In the genomic region with DNA sequence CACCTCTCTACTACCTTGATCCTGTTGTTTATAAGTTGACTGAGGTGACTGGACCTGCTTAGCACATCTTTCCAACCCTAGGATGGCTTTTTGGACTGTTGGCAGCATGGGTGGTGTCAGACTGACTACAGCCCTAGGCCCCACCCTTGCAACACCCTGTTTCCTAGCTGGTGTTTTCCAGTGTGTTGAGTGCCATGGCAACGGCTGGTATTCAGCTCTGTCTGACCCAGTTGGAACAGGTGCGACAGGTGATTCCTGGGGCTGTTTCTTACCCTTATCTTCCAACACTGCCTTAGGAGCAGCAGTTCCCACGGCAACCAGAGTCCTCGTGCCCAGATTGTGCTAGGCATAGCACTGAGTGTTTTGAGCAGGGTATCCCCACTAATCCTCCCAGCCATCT, we compare ENCODE assay signal across 9 mouse cellular contexts. TPM values are rescaled to one million over a fixed set of nuclear protein-coding genes. Genes with fewer than 3 reads are reported as not detected.
DNase-seq lines count a peak whose midpoint lies in the region; ATAC-seq lines count a peak whose summit lies in the region.
"Had no signal": no experiment of that assay in that cellular context is flagged by ENCODE, and none has a peak within 500 bp of the region (broad histone marks: within the 10 kb centered on the region; RNA-seq: fewer than 3 reads in every experiment).

No protein-coding gene starts in this region.

- H3K4me3 ChIP-seq in embryonic facial prominence, embryonic 10.5 days: peak overlapping the region; percentile 80
- H3K4me3 ChIP-seq in hindbrain, embryonic 12.5 days: no peak overlapping the region
- no peak overlapping the region for H3K4me3 ChIP-seq in midbrain, embryonic 12.5 days

- peaks cover 10% of the 10 kb centered on the region for H3K36me3 ChIP-seq in embryonic facial prominence, embryonic 10.5 days (replicated peaks)
- no peaks in the 10 kb centered on the region for H3K36me3 ChIP-seq in hindbrain, embryonic 12.5 days
- H3K36me3 ChIP-seq in midbrain, embryonic 12.5 days: no peaks in the 10 kb centered on the region

- H3K4me2 ChIP-seq in hindbrain, embryonic 12.5 days (replicated peaks): peak overlapping the region; percentile 64
- H3K4me2 ChIP-seq in midbrain, embryonic 12.5 days (replicated peaks): peak overlapping the region; percentile 76

- DNase-seq in kidney, adult 11 months: peak; percentile 47
- DNase-seq in kidney, postnatal 4 days: no peak
- no peak for DNase-seq in embryonic facial prominence, embryonic 10.5 days (ENCODE audit: low spot score)
- no peak for DNase-seq in adrenal gland, postnatal 10 days
- no peak for DNase-seq in adrenal gland, adult 2 months
- DNase-seq in spleen, postnatal 36 days (ENCODE audit: low spot score in 2 of 2): no peak

- no peaks in the 10 kb centered on the region for H3K27me3 ChIP-seq in embryonic facial prominence, embryonic 10.5 days (replicated peaks; ENCODE audit: low read depth, poor library complexity, severe bottlenecking)
- H3K27me3 ChIP-seq in hindbrain, embryonic 12.5 days: no peaks in the 10 kb centered on the region
- 0 out of 2 replicates have a peak, but pooled peaks cover 3% of the 10 kb centered on the region for H3K27me3 ChIP-seq in midbrain, embryonic 12.5 days

- H3K27ac ChIP-seq in embryonic facial prominence, embryonic 10.5 days (replicated peaks): no peak overlapping the region
- H3K27ac ChIP-seq in hindbrain, embryonic 12.5 days: no peak overlapping the region
- no peak overlapping the region for H3K27ac ChIP-seq in midbrain, embryonic 12.5 days (replicated peaks)

- peak overlapping the region; percentile 97; the same call in 1 of the 2 replicates for H3K9ac ChIP-seq in hindbrain, embryonic 12.5 days
- H3K9ac ChIP-seq in midbrain, embryonic 12.5 days (replicated peaks): no peak overlapping the region

- 73% methylated on average over 4 of the region's 4 CpGs for WGBS in embryonic facial prominence, embryonic 10.5 days
- 74% methylated on average over 4 of the region's 4 CpGs for WGBS in hindbrain, embryonic 12.5 days
- 69% methylated on average over 4 of the region's 4 CpGs for WGBS in midbrain, embryonic 12.5 days

- no peaks in the 10 kb centered on the region for H3K9me3 ChIP-seq in embryonic facial prominence, embryonic 10.5 days
- H3K9me3 ChIP-seq in hindbrain, embryonic 12.5 days (replicated peaks): no peaks in the 10 kb centered on the region
- H3K9me3 ChIP-seq in midbrain, embryonic 12.5 days: no peaks in the 10 kb centered on the region

- ATAC-seq in hindbrain, embryonic 12.5 days (ENCODE audit: low FRiP score): no peak
- no peak for ATAC-seq in midbrain, embryonic 12.5 days (ENCODE audit: low FRiP score, low read depth)

- H3K4me1 ChIP-seq in embryonic facial prominence, embryonic 10.5 days: peaks cover 75% of the 10 kb centered on the region
- peaks cover 65% of the 10 kb centered on the region for H3K4me1 ChIP-seq in hindbrain, embryonic 12.5 days
- peaks cover 53% of the 10 kb centered on the region for H3K4me1 ChIP-seq in midbrain, embryonic 12.5 days

RNA-seq across cellular contexts. Expression of gene Fam102a, which starts 3.3 kb away (rescaled TPM):
- 11.8 and 12.3 TPM in 2 replicates for polyA plus RNA-seq in embryonic facial prominence, embryonic 10.5 days (2016; fragmentation: Nextera tagmentation; extraction: Ambion mirVana)
- 12.6 and 15.5 TPM in 2 replicates for polyA plus RNA-seq in hindbrain, embryonic 12.5 days (2016; fragmentation: Nextera tagmentation; extraction: Ambion mirVana)
- polyA plus RNA-seq in midbrain, embryonic 12.5 days (2016; fragmentation: Nextera tagmentation; extraction: Ambion mirVana): 9.4 and 10.1 TPM in 2 replicates
- total RNA-seq in adrenal gland, postnatal 10 days (2021): 10 to 100 TPM; 24.6 to 26.8 TPM
- total RNA-seq in adrenal gland, adult 2 months (2021): 10 to 100 TPM; 37.1 to 40.8 TPM
- polyA plus RNA-seq in adrenal gland, adult 2 months (2012; rRNA removed): 40.2 and 43.1 TPM in 2 replicates

RNA-seq across cellular contexts. Expression of gene Dpm2, which starts 32.2 kb away (rescaled TPM):
- 109 and 111 TPM in 2 replicates for polyA plus RNA-seq in embryonic facial prominence, embryonic 10.5 days (2016; fragmentation: Nextera tagmentation; extraction: Ambion mirVana)
- 110 and 117 TPM in 2 replicates for polyA plus RNA-seq in hindbrain, embryonic 12.5 days (2016; fragmentation: Nextera tagmentation; extraction: Ambion mirVana)
- 109 and 121 TPM in 2 replicates for polyA plus RNA-seq in midbrain, embryonic 12.5 days (2016; fragmentation: Nextera tagmentation; extraction: Ambion mirVana)
- 10 to 100 TPM; 44.4 to 49.9 TPM for total RNA-seq in adrenal gland, postnatal 10 days (2021)
- 10 to 100 TPM; 52.7 to 67.4 TPM for total RNA-seq in adrenal gland, adult 2 months (2021)
- 160 and 165 TPM in 2 replicates for polyA plus RNA-seq in adrenal gland, adult 2 months (2012; rRNA removed)

RNA-seq across cellular contexts. Expression of gene Pip5kl1, which starts 36.1 kb away (rescaled TPM):
- 2.0 and 2.1 TPM in 2 replicates for polyA plus RNA-seq in embryonic facial prominence, embryonic 10.5 days (2016; fragmentation: Nextera tagmentation; extraction: Ambion mirVana)
- 4.2 and 5.0 TPM in 2 replicates for polyA plus RNA-seq in hindbrain, embryonic 12.5 days (2016; fragmentation: Nextera tagmentation; extraction: Ambion mirVana)
- polyA plus RNA-seq in midbrain, embryonic 12.5 days (2016; fragmentation: Nextera tagmentation; extraction: Ambion mirVana): 2.7 and 3.1 TPM in 2 replicates
- total RNA-seq in adrenal gland, postnatal 10 days (2021): not detected
- total RNA-seq in adrenal gland, adult 2 months (2021): under 1 TPM in 1 of 2 experiments, not detected in 1; 0.29 TPM
- polyA plus RNA-seq in adrenal gland, adult 2 months (2012; rRNA removed): 0.10 TPM in 1 of 2 replicates, not detected in the other
- total RNA-seq: megakaryocyte progenitor cell, adult 5-6 weeks had no signal

RNA-seq across cellular contexts. Expression of gene 9430097D07Rik, which starts 37.0 kb away (rescaled TPM):
- polyA plus RNA-seq in embryonic facial prominence, embryonic 10.5 days (2016; fragmentation: Nextera tagmentation; extraction: Ambion mirVana): 0.11 TPM in 2 replicates
- 0.31 and 0.56 TPM in 2 replicates for polyA plus RNA-seq in hindbrain, embryonic 12.5 days (2016; fragmentation: Nextera tagmentation; extraction: Ambion mirVana)
- 0.16 and 0.56 TPM in 2 replicates for polyA plus RNA-seq in midbrain, embryonic 12.5 days (2016; fragmentation: Nextera tagmentation; extraction: Ambion mirVana)
- not detected for total RNA-seq in adrenal gland, postnatal 10 days (2021)
- not detected for total RNA-seq in adrenal gland, adult 2 months (2021)
- not detected in 2 replicates for polyA plus RNA-seq in adrenal gland, adult 2 months (2012; rRNA removed)
- total RNA-seq: megakaryocyte progenitor cell, adult 5-6 weeks had no signal

RNA-seq across cellular contexts. Expression of gene St6galnac4, which starts 48.4 kb away (rescaled TPM):
- 25.1 and 26.4 TPM in 2 replicates for polyA plus RNA-seq in embryonic facial prominence, embryonic 10.5 days (2016; fragmentation: Nextera tagmentation; extraction: Ambion mirVana)
- 21.5 and 22.9 TPM in 2 replicates for polyA plus RNA-seq in hindbrain, embryonic 12.5 days (2016; fragmentation: Nextera tagmentation; extraction: Ambion mirVana)
- polyA plus RNA-seq in midbrain, embryonic 12.5 days (2016; fragmentation: Nextera tagmentation; extraction: Ambion mirVana): 16.1 and 17.9 TPM in 2 replicates
- total RNA-seq in adrenal gland, postnatal 10 days (2021): 10 to 100 TPM; 14.3 to 14.7 TPM
- 10 to 100 TPM in 1 of 2 experiments, 1 to 10 TPM in 1; 5.6 to 14.5 TPM for total RNA-seq in adrenal gland, adult 2 months (2021)
- 15.4 and 18.5 TPM in 2 replicates for polyA plus RNA-seq in adrenal gland, adult 2 months (2012; rRNA removed)
